8 mouse cellular contexts compared by ENCODE assay signal in genomic region chr1:155722185-155722584, GRCm38 (mm10). TPM values are rescaled to one million over a fixed set of nuclear protein-coding genes. Genes with fewer than 3 reads are reported as not detected.
DNase-seq lines count a peak whose midpoint lies in the region; ATAC-seq and TF ChIP-seq lines count a peak whose summit lies in the region.

No protein-coding gene starts in this region.

- no peaks in the 10 kb centered on the region for H3K36me3 ChIP-seq in embryonic facial prominence, embryonic 14.5 days (ENCODE audit: control insufficient read depth, insufficient read depth, low read length)
- no peaks in the 10 kb centered on the region for H3K36me3 ChIP-seq in hindbrain, postnatal 0 days (ENCODE audit: insufficient read depth, low read length)
- no peaks in the 10 kb centered on the region for H3K36me3 ChIP-seq in stomach, embryonic 15.5 days

- H3K27ac ChIP-seq in embryonic facial prominence, embryonic 14.5 days (replicated peaks; ENCODE audit: low read depth, low read length), result no peak overlapping the region
- no peak overlapping the region for H3K27ac ChIP-seq in hindbrain, postnatal 0 days
- no peak overlapping the region for H3K27ac ChIP-seq in stomach, embryonic 15.5 days

- TF ChIP-seq CTCF in hindbrain, postnatal 0 days (IDR thresholded peaks at IDR 0.05; ENCODE audit: low read depth), result no peak

- no peaks in the 10 kb centered on the region for H3K4me1 ChIP-seq in embryonic facial prominence, embryonic 14.5 days (ENCODE audit: control insufficient read depth, insufficient read depth, low read length)
- H3K4me1 ChIP-seq in hindbrain, postnatal 0 days (ENCODE audit: insufficient read depth, low read length), result no peaks in the 10 kb centered on the region
- H3K4me1 ChIP-seq in stomach, embryonic 15.5 days, result no peaks in the 10 kb centered on the region

- peaks cover 37% of the 10 kb centered on the region for H3K27me3 ChIP-seq in embryonic facial prominence, embryonic 14.5 days (replicated peaks; ENCODE audit: control insufficient read depth, insufficient read depth, low read length)
- H3K27me3 ChIP-seq in hindbrain, postnatal 0 days (ENCODE audit: insufficient read depth, low read length), result peaks cover 25% of the 10 kb centered on the region
- H3K27me3 ChIP-seq in stomach, embryonic 15.5 days (replicated peaks), result peaks cover 13% of the 10 kb centered on the region

- no peaks in the 10 kb centered on the region for H3K9me3 ChIP-seq in embryonic facial prominence, embryonic 14.5 days (ENCODE audit: control insufficient read depth, low read length)
- no peaks in the 10 kb centered on the region for H3K9me3 ChIP-seq in hindbrain, postnatal 0 days (ENCODE audit: low read length)
- no peaks in the 10 kb centered on the region for H3K9me3 ChIP-seq in stomach, embryonic 15.5 days

- peak overlapping the region; percentile 38 for H3K4me2 ChIP-seq in embryonic facial prominence, embryonic 14.5 days (ENCODE audit: low read depth, low read length)
- 0 out of 2 replicates have a peak overlapping the region, but pooled peaks have one; percentile 21 for H3K4me2 ChIP-seq in hindbrain, postnatal 0 days (ENCODE audit: low read depth, low read length)
- H3K4me2 ChIP-seq in stomach, embryonic 15.5 days, result 0 out of 2 replicates have a peak overlapping the region, but pooled peaks have one; percentile 23

- peak; percentile 21 for DNase-seq in urinary bladder, postnatal 25 days (ENCODE audit: low spot score)
- no peak for DNase-seq in urinary bladder, adult 2 months (ENCODE audit: low spot score)
- DNase-seq in embryonic facial prominence, embryonic 14.5 days (ENCODE audit: low spot score), result peak; percentile 86
- peak; percentile 55 for DNase-seq in hindbrain, postnatal 0 days (ENCODE audit: low spot score)
- DNase-seq in lung, postnatal 4 days, result peak; percentile 58 to 66
- no peak for DNase-seq in cerebellum, postnatal 4 days (ENCODE audit: low spot score in 2 of 2)
- no peak for DNase-seq in left cerebral cortex, postnatal 14 days (ENCODE audit: low spot score in 2 of 2)

- no peak overlapping the region for H3K9ac ChIP-seq in embryonic facial prominence, embryonic 14.5 days (ENCODE audit: low read depth, low read length)
- no peak overlapping the region for H3K9ac ChIP-seq in hindbrain, postnatal 0 days (replicated peaks; ENCODE audit: low read length)
- no peak overlapping the region for H3K9ac ChIP-seq in stomach, embryonic 15.5 days

- H3K4me3 ChIP-seq in embryonic facial prominence, embryonic 14.5 days (ENCODE audit: low read depth, low read length), result 0 out of 2 replicates have a peak overlapping the region, but pooled peaks have one; percentile 7
- no peak overlapping the region; the same call in 1 of the 2 replicates for H3K4me3 ChIP-seq in hindbrain, postnatal 0 days (ENCODE audit: low read length)
- H3K4me3 ChIP-seq in stomach, embryonic 15.5 days (replicated peaks), result no peak overlapping the region

- WGBS in embryonic facial prominence, embryonic 14.5 days, result 0% methylated on average over 13 of the region's 13 CpGs
- 2% methylated on average over 13 of the region's 13 CpGs for WGBS in hindbrain, postnatal 0 days
- under 1% methylated on average over 13 of the region's 13 CpGs for WGBS in stomach, embryonic 15.5 days

- ATAC-seq in embryonic facial prominence, embryonic 14.5 days (ENCODE audit: low read depth), result peak; percentile 76; the same call in 1 of the 2 replicates
- ATAC-seq in hindbrain, postnatal 0 days, result no peak
- peak; percentile 31; the same call in 1 of the 2 replicates for ATAC-seq in stomach, embryonic 15.5 days (ENCODE audit: insufficient read depth, low FRiP score, low read depth)

- intact Hi-C loops in left cerebral cortex, postnatal 14 days (cut with DNase I), result loop anchor here (5.0 kb wide), 1 partner anchor 145 kb away; no protein-coding TSS in a partner anchor

RNA-seq across cellular contexts. Expression of gene Lhx4, which starts 29.3 kb away (rescaled TPM):
- not detected in 2 replicates for polyA plus RNA-seq in urinary bladder, adult 2 months (2012; rRNA removed)
- 0.07 TPM in 1 of 2 replicates, not detected in the other for polyA plus RNA-seq in embryonic facial prominence, embryonic 14.5 days (2014; fragmentation: Nextera tagmentation; extraction: Ambion mirVana)
- 2.2 and 4.3 TPM in 2 replicates for total RNA-seq in hindbrain, postnatal 0 days (2014; rRNA removed)
- polyA plus RNA-seq in hindbrain, postnatal 0 days (2015; fragmentation: Nextera tagmentation; extraction: Ambion mirVana), result 1.6 and 1.8 TPM in 2 replicates
- 0.03 and 0.04 TPM in 2 replicates for polyA plus RNA-seq in stomach, embryonic 15.5 days (2015; fragmentation: Nextera tagmentation; extraction: Ambion mirVana)
- total RNA-seq in left cerebral cortex, postnatal 14 days (2021), result not detected

Comparison
In these comparisons a context has a peak if more than half of its experiments do, and no peak if none do; other contexts are left out.
1. DNase-seq: peak in urinary bladder, postnatal 25 days (single experiment), embryonic facial prominence, embryonic 14.5 days (single experiment), hindbrain, postnatal 0 days (single experiment) and lung, postnatal 4 days (2 of 2); none in urinary bladder, adult 2 months (single experiment), cerebellum, postnatal 4 days (0 of 2) and left cerebral cortex, postnatal 14 days (0 of 2).
2. Peak in every context shown above with its lines, with median percentiles within 50 percentile points of each other: H3K4me2 ChIP-seq.